Mouse (Mus musculus): Measurements from ENCODE around the gene Usp30.

The Usp30 gene

DNA sequence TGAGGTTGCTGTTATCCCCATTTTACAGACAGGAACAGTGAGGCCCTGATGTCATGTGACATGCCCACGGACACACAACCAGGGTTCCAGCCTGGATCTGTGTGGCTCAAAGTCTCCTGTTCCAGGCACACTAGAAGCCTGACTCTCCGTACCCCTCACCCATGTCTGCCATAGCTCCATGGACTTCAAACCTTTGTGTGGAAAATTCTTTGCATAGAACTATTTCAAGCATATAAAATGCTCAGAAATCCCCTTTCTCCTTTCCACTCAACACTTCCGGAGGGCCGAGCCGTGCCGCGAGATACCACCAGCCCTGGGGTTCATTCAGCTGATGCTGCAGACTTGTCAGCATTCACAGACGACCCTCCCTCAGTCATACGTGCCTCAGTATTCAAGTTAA is 2.3 kb downstream of the Usp30 start:
- DNase-seq = no peak

DNA sequence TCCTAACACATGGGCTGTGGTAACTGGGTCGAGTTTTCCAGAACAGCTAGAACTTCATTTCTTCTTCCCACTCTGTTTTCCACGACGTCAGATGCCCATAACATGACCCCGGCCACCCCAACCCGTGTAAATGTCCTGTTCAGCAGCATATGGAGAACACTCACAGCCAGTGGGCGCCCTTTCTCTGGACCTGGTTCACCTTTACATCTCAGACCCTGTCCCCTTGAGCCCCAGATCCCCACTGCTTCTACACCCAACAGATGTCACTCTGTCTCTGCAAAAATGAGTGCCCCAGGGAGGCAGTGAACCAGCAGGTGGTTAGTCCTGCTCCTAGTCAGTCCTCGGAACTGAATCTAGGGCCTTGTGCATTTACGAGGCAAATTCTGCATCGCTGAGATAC is 2.7 kb downstream of the Usp30 start:
- no peak for DNase-seq

DNA sequence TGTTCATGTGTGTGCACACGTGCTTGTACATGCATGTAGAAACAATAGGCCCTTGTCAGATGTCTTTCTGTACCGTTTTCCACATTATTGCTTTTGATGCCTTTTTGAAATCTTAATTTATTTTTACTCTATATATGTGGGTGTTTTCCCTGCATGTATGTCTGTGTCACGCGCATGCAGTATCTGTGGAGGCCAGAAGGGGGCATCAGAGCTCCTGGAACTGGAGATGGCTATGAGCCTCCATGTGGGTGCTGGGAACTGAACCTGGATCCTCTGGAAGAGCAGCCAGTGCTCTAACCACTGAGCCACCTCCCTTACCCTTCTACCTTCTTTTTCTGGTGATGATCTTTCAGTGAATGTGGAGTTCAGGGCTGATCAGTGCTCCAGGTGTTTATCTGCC is 5.6 kb downstream of the Usp30 start:
- DNase-seq = no peak

DNA sequence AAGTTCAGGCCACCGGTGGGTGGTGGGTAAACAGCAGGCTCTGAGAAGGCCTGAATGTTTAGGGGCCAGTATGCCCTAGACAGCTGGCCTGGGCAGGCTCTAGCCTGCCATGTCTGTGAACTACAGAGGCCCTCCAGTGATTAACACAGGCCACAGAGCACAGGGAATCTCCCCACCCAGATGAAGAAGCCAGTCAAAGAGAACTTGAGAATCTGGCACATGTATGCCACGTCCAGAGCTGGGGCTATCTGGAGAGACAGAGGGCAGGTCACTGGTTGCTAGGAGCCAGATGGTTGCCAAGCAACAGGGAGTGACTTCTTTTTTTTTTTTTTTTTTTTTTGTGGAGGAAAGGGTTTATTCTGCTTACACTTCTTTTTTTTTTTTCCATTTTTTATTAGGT is 7.0 kb downstream of the Usp30 start:
- DNase-seq = no peak

DNA sequence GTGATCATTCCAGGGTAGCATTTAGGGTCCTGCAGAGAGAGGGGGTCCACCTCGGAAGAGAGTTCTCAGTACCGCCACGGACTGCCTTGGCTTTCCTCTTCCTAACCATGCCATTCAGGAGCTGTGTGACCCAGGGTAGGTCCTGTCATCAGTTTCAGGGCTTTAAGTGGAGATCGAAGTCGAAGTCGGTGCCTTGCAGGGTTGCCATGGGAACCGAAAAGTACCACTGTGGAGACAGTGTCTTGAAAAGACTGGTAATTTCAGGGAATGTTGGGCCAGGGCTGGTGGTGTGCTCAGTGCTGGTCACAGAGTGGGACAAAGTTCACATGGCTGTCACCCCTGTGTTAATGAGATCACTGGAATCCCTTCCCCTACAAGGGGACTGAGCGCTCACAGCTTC is 11.7 kb downstream of the Usp30 start:
- DNase-seq = no peak

DNA sequence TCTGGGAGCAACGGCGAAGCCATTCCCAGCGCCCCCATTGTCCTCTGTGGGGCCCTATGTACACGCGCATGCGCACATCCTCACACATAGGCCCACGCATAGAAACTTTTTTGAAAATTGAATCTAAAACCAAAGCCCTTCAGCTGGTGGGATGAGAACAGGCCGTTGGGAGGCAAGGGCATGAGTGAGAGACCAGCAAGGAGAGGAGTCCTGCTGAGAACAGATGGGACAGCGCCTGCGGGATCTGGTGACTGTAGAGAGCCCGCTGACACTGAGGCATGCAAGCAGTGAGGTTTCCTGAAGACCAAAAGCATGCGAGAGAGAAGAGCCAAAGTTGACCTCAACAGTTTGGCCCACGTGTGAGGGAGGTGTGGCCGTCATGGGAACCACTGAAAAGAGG is 20.2 kb downstream of the Usp30 start:
- DNase-seq = no peak

DNA sequence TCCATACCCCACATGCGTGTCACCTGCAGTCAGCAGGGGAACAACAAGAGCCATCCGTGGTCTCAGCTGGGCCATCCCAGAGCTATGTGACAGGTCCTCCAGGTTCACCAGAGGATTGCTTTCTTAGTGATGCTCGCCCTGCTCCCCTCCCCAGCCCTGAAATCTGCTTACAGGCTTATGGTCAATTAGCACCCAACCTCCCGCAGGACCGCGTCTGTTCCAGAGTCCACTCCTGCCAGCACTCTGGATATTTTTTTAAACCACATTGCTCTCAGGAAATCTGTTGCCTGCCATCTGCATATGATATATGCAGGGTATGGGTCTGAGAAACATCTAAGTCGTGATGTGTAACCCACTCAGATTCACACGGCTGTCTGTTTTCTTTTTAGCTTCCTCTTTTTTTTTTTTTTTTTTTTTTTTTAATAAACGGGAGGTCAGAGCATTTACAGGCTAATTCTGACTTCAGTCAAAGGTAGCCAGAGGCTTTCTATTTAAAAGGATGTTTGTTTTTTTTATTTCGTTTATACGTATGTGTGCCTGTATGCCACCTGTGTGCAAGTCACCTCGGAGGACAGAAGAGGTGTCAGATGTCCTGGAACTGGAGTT is 22.7 kb downstream of the Usp30 start:
- DNase-seq = no peak

DNA sequence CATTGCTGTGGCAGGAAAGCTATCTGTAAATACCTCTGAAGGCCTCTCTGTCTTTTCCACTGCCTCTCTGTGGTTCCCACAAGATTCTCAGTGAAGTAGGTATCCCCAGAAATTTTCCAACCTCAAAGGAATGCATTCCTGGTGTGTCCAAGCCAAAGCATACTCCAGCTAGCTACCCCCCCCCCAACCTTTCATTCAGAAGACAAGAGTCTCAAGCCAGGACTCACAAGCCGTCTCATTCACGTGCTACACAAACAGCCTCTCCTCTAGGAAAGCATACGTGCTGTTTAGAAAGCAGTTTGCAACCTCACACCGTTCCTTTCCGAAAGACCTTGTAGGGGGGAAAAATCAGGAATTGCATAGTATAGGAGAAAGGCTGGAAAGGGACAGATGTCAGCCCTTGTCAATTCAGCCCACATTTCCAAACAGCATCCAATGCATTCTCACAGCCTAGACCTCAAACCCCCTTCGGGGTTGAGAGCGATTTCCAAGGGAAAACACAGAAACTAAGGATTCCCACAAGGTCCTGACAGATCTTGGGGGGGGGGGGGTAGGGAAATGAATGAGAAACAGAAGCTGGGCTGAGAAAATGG is 25.3 kb downstream of the Usp30 start:
- DNase-seq = no peak

DNA sequence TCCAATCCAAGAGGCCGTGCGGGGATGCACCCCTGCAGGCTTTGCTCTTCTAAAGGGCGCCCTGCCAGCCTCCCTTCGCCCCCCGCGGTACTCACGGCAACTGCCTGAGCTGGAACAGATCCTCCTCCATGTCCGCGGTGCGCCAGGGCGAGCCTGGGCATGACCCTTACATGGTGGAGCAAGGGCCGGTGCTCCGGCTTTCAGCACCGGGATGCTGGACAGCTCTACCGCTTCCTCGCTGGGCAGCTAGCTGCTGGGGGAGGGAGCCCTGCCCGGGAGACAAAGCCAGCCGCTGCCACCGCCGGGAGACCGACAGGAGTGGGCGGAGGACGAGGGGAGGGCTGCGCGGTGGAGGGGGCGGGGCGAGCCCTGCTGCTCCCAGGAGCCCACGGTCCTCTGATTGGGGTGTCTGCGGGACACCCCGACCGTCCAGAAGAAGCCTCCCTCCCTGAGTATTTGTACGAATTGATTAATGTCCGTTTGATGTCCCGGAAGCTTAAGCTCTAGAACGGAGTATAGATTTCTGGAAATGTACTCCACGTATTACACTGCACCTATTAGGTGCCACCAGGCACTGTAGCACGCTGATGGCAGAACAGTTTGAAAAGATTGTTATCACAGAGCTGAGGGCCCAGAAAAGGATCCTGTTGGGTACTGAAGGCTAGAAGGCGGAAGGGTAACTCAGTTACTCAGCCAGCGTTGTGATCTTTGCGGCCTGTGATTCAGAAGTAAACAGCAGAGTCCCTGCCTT is 26.0 kb downstream of the Usp30 start, which contains the start of gene Svop:
Svop (minus strand) TSS at position 514 of the 751 bp plus-strand sequence.
- DNase-seq = peak; percentile 82 to 84

DNA sequence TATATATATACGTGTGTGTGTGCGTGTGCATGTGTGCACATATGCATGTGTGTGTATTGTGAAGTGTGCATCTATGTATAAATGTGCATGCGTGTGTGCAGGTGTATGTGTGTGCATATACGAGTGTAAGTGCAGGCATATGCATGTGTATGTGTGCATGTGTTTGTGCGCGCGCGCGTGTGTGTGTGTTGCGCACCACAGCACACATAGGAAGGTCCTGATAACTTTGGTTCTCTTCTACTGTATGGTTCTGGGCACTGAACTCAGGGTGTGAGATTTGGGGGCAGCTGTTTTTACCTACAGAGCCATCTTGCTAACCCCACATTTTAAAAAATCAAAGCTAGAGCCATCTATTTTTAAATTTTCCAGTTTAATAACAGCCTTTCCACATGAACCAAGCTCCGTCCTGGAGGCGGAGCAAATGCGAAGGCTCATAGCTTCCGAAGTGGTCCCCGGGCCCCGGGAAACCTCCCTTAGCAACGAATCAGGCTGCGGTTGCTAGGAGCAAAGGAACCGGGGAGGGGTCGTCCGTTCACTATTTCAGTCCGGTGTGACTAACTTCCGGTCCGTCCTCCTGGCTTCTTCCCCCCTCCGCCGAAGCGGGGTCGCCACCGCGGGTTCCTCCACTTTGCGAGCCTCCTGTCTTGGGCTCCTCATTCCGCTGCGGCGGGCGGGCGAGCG is 34.6 kb downstream of the Usp30 start:
- peak; percentile 93 to 96 for DNase-seq

DNA sequence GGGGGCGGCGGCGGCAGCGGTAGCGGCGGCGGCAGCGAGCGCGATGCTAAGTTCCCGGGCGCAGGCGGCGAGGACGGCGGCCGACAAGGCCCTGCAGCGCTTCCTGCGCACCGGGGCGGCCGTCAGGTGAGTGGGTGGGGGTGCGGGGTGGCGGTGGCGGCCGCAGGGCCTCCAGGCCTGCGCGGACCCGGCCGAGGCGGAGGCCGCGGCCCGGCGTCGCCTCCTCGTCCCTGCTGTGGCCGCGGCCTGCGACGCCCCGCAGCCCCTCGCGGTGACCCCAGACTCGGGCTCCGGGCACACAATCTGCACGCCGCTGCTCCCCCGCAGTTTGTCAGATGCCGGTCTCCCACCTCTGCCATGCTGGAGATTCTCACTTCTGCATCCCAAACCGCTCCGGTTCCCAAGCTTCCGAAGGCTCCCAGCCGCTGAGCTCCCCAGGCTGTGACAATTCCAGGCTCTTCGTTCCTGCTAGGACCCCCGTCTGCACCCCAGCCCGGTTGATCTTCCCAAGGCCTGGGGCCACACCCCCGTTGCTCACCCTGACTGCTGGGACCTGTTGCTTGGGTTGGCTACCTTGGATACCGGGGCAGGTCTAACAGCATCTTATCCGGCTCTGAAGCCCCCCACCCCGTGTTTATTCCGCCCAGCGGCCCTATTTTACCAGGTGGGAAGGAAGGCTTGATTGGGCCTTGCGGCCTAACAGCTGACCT is 35.3 kb downstream of the Usp30 start:
- peak in 1 of 2 experiments; percentile 10 for DNase-seq

DNA sequence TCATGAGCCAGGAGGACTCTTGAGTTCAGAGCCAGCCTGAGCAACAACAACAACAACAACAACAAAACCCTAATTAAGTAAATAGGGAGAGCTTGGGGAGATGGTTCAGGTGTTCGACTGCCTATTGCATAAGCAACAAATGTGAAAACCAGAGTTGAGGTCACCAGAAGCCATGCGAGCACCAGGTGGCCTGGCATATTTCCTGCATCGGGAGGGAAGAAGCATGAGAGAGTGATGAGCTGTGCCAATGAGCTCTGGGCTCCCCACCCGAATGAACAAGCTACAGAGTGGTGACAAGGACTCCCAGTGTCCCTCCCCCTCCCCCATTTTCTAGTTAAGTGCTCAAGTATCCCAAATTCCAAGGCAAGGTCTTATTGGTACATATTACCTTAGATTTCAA is 36.6 kb downstream of the Usp30 start:
- DNase-seq = no peak

DNA sequence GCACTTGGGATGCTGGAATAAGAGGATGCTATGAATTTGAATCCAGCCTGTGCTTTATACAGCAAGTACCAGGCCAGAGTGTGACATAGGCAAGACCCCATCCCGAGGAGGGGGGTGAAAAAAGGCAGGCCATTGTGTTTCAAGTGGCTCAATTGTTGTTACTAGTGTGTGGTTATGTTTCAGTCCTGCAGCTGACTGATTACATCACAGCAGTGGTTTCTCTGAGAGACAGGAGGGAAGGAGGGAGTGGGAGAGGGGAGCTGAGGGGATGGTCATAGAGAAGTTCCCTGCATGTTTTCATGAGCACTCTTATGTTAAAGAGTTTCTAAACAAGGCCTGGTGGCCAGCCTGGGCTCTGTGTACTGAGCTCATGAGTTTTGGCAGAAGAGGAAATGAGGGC is 37.5 kb downstream of the Usp30 start:
- no peak for DNase-seq

DNA sequence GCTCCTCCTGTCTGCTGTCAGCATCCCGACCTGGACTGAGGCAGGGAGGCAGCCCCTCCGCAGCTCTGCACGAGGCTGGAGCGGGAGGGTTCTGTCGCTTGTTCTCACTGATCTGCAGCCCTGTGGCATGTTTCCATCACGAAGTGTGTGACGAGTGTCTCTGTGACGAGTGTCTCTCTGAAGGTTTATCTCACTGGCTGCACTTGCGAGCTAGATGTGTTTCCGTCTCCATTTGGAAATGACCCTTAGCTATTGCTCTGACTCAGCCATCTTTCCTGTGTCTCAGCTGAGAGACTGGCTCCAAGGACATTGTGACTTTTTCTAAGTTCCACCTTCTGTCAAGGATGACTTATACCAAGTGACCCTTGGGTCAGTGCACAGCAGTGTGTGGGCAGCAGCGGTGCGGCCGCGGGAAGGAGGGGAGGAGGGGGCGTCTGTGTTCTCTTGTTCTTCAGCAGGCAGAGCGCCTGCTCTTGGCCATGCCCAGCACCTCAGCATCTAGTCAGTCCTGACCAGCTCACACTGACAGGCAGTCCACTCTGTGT is 41.2 kb downstream of the Usp30 start:
- no peak for DNase-seq

DNA sequence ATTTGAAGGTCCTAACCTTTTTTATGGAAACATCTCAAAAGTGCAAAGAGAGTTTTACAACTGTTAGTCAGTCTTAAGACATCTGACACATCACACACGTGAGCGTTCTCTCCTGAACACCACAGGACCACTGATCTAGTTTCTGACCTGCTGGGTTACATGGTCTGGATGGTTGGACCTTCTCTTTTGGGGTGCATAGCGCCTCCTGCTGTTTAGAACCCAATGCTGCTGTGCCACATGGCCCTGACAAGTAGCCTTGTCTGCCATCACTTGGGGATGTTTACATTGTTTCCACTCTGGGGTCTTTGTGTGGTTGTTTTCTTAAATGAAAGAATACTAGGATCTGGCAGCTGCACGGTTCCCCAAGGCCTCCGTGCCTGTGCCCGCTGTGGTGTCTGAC is 48.1 kb downstream of the Usp30 start:
- DNase-seq = no peak

DNA sequence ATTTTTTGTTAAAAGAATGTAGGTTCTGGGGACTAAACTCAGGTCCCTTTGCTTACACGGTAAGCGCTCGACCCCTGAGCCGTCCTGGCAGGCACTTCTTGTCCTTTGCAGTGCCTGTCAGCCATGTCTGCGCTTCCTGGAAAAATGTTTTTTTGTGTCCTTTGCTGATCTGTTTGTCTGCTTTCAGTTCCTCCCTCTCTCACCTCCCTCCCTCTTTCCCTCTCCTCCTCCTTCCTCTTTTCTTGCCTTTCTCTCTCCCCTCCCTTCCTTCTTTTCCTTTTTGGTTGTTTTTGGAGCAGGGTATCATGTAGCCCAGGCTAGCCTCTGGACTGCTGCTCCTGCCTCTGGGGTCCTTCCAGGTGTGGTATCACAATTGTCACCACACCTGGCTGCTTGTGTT is 49.8 kb downstream of the Usp30 start:
- no peak for DNase-seq

DNA sequence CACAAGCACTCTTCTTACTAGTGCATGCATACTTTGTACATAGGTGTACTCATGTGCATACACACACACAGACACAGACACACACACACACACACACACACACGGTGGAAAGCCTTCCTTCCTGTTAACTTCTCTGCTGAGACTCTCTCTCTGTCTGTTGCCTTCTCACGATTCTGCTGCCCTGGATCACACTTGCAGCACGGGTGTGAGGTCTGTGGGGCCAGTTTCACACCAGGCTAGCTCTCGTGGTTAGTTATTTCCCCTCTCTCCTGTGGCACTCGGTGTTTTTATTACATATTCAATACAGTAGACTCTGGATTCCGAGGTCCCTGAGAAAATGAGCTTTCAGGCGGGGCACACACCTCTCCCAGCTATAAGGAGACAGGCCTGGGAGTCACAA is 51.3 kb downstream of the Usp30 start:
- DNase-seq = no peak

DNA sequence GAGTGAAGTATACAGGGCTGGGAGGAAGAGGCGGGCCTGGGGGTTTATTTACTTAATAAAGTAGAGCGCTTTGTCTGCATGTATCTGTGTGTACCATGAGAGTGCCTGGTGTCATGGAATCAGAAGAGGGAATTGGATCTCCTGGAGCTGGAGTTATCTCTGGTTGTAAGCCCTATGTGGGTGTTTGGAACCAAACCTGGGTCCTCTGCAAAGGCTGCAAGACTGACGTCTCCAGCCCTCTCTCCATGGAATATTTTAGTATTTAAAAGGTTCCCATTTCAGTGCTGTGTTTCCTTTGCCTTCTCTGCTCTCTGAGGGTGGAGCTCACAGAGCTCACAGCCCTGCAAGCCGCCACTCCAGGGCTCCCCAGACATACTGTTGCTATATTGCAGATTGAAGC is 54.5 kb downstream of the Usp30 start:
- DNase-seq = no peak

DNA sequence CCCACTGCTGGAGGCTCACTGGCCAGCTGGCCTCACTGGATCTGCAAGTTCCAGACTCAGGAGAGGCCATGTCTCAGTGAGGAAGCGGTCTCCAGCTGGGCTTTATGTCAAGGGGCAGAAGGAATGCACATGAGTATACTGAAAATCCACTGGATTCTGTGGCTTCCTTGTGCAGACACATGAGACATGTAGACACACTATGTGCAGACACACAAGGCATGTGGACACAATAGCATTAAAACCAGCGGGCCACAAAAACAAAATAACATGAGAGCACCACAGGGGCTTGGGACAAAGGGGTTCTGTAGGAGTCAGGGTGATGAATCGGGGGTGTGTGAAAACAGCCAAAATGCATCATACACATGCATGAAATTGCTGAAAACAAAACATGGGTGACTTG is 60.7 kb downstream of the Usp30 start:
- DNase-seq = no peak

DNA sequence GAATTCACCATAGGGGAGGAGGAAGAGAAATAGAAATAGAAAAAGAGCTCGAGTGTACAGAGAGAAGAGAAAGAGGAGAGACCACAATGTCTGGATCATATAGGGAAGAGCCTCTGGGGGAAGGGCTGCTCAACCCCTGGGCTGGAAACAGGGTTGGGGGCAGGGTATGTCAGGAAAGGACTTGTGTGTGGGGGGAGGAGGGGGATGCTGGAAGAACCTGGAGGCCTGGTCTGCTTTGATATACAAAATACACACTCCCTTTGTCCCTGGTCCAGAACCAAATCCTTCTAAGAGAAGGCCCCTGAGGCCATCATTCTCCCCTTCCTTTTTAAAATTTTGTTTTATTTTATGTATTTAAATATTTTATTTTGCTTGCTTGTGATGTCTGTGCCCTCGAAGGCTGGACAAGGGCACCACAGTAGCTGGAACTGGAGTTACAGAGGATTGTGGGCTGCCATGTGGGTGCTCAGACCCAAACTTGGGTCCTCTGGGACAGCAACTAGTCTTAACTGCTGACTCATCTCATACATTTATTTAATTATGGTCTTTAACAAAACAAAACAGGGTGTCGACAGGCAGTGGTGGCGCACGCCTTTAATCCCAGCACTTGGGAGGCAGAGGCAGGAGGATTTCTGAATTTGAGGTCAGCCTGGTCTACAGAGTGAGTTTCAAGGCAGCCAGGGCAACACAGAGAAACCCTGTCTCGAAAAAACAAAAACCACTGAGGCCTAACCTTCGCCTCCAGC is 61.4 kb downstream of the Usp30 start:
- no peak for DNase-seq

DNA sequence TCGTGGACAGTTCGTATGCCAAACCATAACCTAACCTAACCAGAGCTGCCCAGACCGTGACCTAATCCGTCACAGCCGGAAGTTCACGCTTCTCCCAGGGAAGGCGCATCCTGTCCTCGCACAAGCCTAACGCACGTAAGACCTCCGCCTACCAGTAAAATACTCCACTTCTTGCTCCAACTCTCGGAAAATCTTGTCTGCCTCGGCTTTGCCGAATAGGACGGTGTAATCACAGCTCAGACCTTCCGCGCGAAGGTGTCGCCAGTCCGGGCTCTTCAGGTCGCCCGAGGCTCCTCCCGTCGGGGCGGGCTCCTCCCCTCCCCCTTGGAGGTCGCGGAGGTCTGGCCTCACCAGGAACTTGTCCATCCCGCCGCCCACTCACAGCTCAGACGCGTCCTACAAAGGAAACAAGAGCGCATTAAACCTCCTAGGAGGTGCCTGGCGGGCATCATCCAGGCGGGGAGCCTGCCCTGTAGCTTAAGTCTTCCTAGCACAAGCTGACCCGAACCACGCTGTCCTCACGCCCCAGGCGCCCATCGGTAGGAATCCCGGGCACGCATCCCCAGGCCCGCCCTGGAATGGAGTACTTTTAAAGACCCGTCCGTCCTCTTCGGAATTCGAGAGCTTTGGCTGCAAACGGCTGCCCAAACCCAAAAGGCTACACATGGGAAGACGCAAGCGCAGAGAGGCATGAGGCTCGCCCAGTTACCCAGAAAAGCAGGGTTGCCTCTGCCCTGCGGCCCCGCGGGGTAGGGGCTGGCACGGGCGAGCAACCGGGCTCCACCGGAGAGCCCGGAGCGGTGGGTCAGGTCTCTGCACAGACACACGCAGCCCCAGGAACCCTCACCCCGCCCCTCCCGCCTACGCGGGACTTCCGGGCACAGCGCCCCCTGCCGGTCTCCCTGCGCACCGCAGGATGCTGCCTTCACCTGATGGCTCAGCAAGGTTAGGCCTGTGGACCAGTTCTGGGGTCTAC is 62.4 kb downstream of the Usp30 start, which contains the start of gene Alkbh2:
Alkbh2 (minus strand) TSS at position 845 of the 976 bp plus-strand sequence.
- peak; percentile 81 to 89 for DNase-seq
